Mouse (Mus musculus): Measurements from ENCODE around the gene Ino80d. TPM values are rescaled to one million over a fixed set of nuclear protein-coding genes. Genes with fewer than 3 reads are reported as not detected.

The Ino80d gene
- polyA plus RNA-seq, 1 experiment from 2014 or later: 10.3 TPM

- DNase-seq: no peak
- H3K9me3 ChIP-seq (ENCODE audit: control insufficient read depth, low read length): no peaks in the 10 kb centered on the region
- H3K27me3 ChIP-seq (ENCODE audit: control insufficient read depth, insufficient read depth, low read length): no peaks in the 10 kb centered on the region
- no peak for ATAC-seq (ENCODE audit: low FRiP score, low TSS enrichment)
- H3K9ac ChIP-seq (replicated peaks; ENCODE audit: low read length): no peak overlapping the region
- WGBS: 73% methylated on average over 1 of the region's 1 CpGs
- no peaks in the 10 kb centered on the region for H3K4me1 ChIP-seq (ENCODE audit: control insufficient read depth, insufficient read depth, low read length)
- H3K36me3 ChIP-seq (ENCODE audit: control insufficient read depth, insufficient read depth, low read length): no peaks in the 10 kb centered on the region
- no peak overlapping the region for H3K27ac ChIP-seq (replicated peaks; ENCODE audit: low read depth, low read length)
- no peak overlapping the region for H3K4me2 ChIP-seq (ENCODE audit: low read length)
- H3K4me3 ChIP-seq (replicated peaks; ENCODE audit: low read depth, low read length): no peak overlapping the region
Observed at GRCm38 (mm10) chr1:62956942-62957645, 157.4 kb downstream of the Ino80d start.

DNA sequence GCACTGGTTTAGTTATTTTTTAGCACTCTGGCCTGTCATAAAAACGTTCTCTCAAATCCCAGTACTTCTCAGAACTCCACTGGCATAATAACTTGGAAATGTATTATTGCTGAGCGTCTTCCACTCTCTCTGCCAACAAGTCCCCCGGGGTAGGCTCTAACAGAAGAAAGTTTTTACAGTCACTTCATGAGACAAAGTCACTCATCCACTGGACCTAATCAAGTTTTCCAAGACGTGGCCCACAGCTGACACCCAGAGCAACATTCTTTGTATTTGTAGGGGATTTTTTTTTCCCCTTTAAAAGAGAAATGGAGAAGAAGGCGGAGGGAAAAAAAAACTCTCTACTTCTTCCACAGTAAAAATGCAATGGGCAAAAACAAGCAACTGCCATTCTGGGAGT is 157.9 kb downstream of the Ino80d start:
- Histone ChIP-seq H3K9me3 (ENCODE audit: control insufficient read depth, low read length) (no peaks in the 10 kb centered on the region), H3K4me3 (replicated peaks; ENCODE audit: low read depth, low read length) (no peak overlapping the region), H3K27me3 (ENCODE audit: control insufficient read depth, insufficient read depth, low read length) (no peaks in the 10 kb centered on the region), H3K9ac (replicated peaks; ENCODE audit: low read length) (no peak overlapping the region), H3K4me2 (ENCODE audit: low read length) (no peak overlapping the region), H3K27ac (replicated peaks; ENCODE audit: low read depth, low read length) (no peak overlapping the region), H3K36me3 (ENCODE audit: control insufficient read depth, insufficient read depth, low read length) (no peaks in the 10 kb centered on the region), H3K4me1 (ENCODE audit: control insufficient read depth, insufficient read depth, low read length) (peaks cover under 1% of the 10 kb centered on the region; the same call in 1 of the 2 replicates)
- DNase-seq (no peak), ATAC-seq (ENCODE audit: low FRiP score, low TSS enrichment) (no peak)
- 79% methylated on average over 5 of the region's 5 CpGs for WGBS

DNA sequence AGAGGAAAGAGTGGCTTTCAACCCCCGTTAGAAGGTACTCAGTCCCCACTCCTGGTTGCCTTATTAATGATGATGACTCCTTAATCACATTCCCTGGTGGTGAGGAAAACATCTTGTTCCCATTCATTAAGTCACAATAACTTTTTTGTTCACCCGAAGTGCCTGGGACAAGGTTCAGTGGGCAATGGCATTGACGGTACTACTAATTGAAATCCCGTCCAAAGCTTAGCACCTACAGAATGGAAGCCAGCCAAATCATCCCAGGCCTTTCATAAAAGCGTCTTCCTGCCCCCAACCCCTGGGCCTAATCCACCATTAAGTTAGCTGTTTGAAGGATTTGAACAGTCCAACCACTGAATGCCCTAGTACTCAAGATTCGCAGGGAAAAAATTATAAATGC is 159.1 kb downstream of the Ino80d start:
- Histone ChIP-seq H3K36me3 (ENCODE audit: control insufficient read depth, insufficient read depth, low read length) (no peaks in the 10 kb centered on the region), H3K27me3 (ENCODE audit: control insufficient read depth, insufficient read depth, low read length) (no peaks in the 10 kb centered on the region), H3K4me1 (ENCODE audit: control insufficient read depth, insufficient read depth, low read length) (peaks cover 7% of the 10 kb centered on the region; the same call in 1 of the 2 replicates), H3K4me2 (ENCODE audit: low read length) (no peak overlapping the region), H3K4me3 (replicated peaks; ENCODE audit: low read depth, low read length) (no peak overlapping the region), H3K9ac (replicated peaks; ENCODE audit: low read length) (no peak overlapping the region), H3K9me3 (ENCODE audit: control insufficient read depth, low read length) (no peaks in the 10 kb centered on the region), H3K27ac (replicated peaks; ENCODE audit: low read depth, low read length) (no peak overlapping the region)
- DNase-seq: no peak
- WGBS: 13% methylated on average over 6 of the region's 6 CpGs
- ATAC-seq (ENCODE audit: low FRiP score, low TSS enrichment): no peak

DNA sequence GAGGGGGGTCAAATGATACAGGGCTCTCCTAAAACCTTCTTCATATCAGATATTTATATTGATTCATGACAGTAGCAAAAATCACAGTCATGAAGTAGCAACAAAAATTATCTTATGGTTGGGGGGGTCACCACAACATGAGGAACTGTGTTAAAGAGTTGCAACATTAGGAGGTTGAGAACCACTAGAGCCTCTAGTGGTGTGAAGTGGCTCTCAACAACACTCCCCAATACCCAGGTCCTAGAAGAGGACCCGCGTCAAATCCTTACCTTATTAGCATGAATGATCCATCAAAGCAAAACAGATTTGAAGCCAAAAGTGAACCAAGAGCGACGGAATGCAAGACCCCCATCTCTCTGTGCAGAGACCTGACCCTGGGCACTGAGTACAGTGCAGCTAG is 161.4 kb downstream of the Ino80d start:
- H3K4me1 ChIP-seq (ENCODE audit: control insufficient read depth, insufficient read depth, low read length): peaks cover 12% of the 10 kb centered on the region; the same call in 1 of the 2 replicates
- ATAC-seq (ENCODE audit: low FRiP score, low TSS enrichment) (no peak), DNase-seq (no peak)
- no peak overlapping the region for H3K9ac ChIP-seq (replicated peaks; ENCODE audit: low read length)
- H3K27ac ChIP-seq (replicated peaks; ENCODE audit: low read depth, low read length): no peak overlapping the region
- no peaks in the 10 kb centered on the region for H3K27me3 ChIP-seq (ENCODE audit: control insufficient read depth, insufficient read depth, low read length)
- no peak overlapping the region for H3K4me2 ChIP-seq (ENCODE audit: low read length)
- H3K9me3 ChIP-seq (ENCODE audit: control insufficient read depth, low read length): no peaks in the 10 kb centered on the region
- H3K36me3 ChIP-seq (ENCODE audit: control insufficient read depth, insufficient read depth, low read length): no peaks in the 10 kb centered on the region
- WGBS: 89% methylated on average over 4 of the region's 4 CpGs
- no peak overlapping the region for H3K4me3 ChIP-seq (replicated peaks; ENCODE audit: low read depth, low read length)

GRCm38 (mm10) chr1:62952319-62952718 is 162.1 kb downstream of the Ino80d start:
- DNase-seq (no peak), ATAC-seq (ENCODE audit: low FRiP score, low TSS enrichment) (no peak)
- H3K36me3 ChIP-seq (ENCODE audit: control insufficient read depth, insufficient read depth, low read length): no peaks in the 10 kb centered on the region
- H3K9ac ChIP-seq (replicated peaks; ENCODE audit: low read length): no peak overlapping the region
- H3K27ac ChIP-seq (replicated peaks; ENCODE audit: low read depth, low read length): no peak overlapping the region
- no peak overlapping the region for H3K4me3 ChIP-seq (replicated peaks; ENCODE audit: low read depth, low read length)
- no peak overlapping the region for H3K4me2 ChIP-seq (ENCODE audit: low read length)
- 94% methylated on average over 3 of the region's 3 CpGs for WGBS
- no peaks in the 10 kb centered on the region for H3K9me3 ChIP-seq (ENCODE audit: control insufficient read depth, low read length)
- peaks cover 12% of the 10 kb centered on the region; the same call in 1 of the 2 replicates for H3K4me1 ChIP-seq (ENCODE audit: control insufficient read depth, insufficient read depth, low read length)
- H3K27me3 ChIP-seq (ENCODE audit: control insufficient read depth, insufficient read depth, low read length): no peaks in the 10 kb centered on the region

- ATAC-seq (ENCODE audit: low FRiP score, low TSS enrichment) (no peak), DNase-seq (peak; percentile 69)
Observed at GRCm38 (mm10) chr1:62951067-62951809, 163.2 kb downstream of the Ino80d start.

GRCm38 (mm10) chr1:62950526-62950925 is 163.9 kb downstream of the Ino80d start:
- Histone ChIP-seq H3K27ac (replicated peaks; ENCODE audit: low read depth, low read length) (no peak overlapping the region), H3K4me3 (replicated peaks; ENCODE audit: low read depth, low read length) (no peak overlapping the region), H3K9me3 (ENCODE audit: control insufficient read depth, low read length) (no peaks in the 10 kb centered on the region), H3K4me1 (ENCODE audit: control insufficient read depth, insufficient read depth, low read length) (peaks cover 12% of the 10 kb centered on the region; the same call in 1 of the 2 replicates), H3K27me3 (ENCODE audit: control insufficient read depth, insufficient read depth, low read length) (no peaks in the 10 kb centered on the region), H3K9ac (replicated peaks; ENCODE audit: low read length) (no peak overlapping the region), H3K36me3 (ENCODE audit: control insufficient read depth, insufficient read depth, low read length) (no peaks in the 10 kb centered on the region), H3K4me2 (ENCODE audit: low read length) (no peak overlapping the region)
- no peak for DNase-seq
- WGBS: 70% methylated on average over 9 of the region's 9 CpGs
- no peak for ATAC-seq (ENCODE audit: low FRiP score, low TSS enrichment)

More at GRCm38 (mm10) chr1:62951067-62951809, 163.2 kb downstream of the Ino80d start:
- peaks cover 12% of the 10 kb centered on the region; the same call in 1 of the 2 replicates for H3K4me1 ChIP-seq (ENCODE audit: control insufficient read depth, insufficient read depth, low read length)
- 47% methylated on average over 7 of the region's 7 CpGs for WGBS
- no peak overlapping the region for H3K4me2 ChIP-seq (ENCODE audit: low read length)
- H3K9ac ChIP-seq (replicated peaks; ENCODE audit: low read length): no peak overlapping the region
- H3K9me3 ChIP-seq (ENCODE audit: control insufficient read depth, low read length): no peaks in the 10 kb centered on the region
- no peak overlapping the region for H3K4me3 ChIP-seq (replicated peaks; ENCODE audit: low read depth, low read length)
- no peaks in the 10 kb centered on the region for H3K27me3 ChIP-seq (ENCODE audit: control insufficient read depth, insufficient read depth, low read length)
- peak overlapping the region; percentile 6; the same call in 1 of the 2 replicates for H3K27ac ChIP-seq (replicated peaks; ENCODE audit: low read depth, low read length)
- no peaks in the 10 kb centered on the region for H3K36me3 ChIP-seq (ENCODE audit: control insufficient read depth, insufficient read depth, low read length)

GRCm38 (mm10) chr1:62947807-62948206 is 166.7 kb downstream of the Ino80d start:
- ATAC-seq (ENCODE audit: low FRiP score, low TSS enrichment): no peak
- Histone ChIP-seq H3K36me3 (ENCODE audit: control insufficient read depth, insufficient read depth, low read length) (no peaks in the 10 kb centered on the region), H3K4me2 (ENCODE audit: low read length) (no peak overlapping the region), H3K27ac (replicated peaks; ENCODE audit: low read depth, low read length) (no peak overlapping the region), H3K27me3 (ENCODE audit: control insufficient read depth, insufficient read depth, low read length) (no peaks in the 10 kb centered on the region), H3K4me3 (replicated peaks; ENCODE audit: low read depth, low read length) (no peak overlapping the region), H3K4me1 (ENCODE audit: control insufficient read depth, insufficient read depth, low read length) (peaks cover 12% of the 10 kb centered on the region; the same call in 1 of the 2 replicates), H3K9me3 (ENCODE audit: control insufficient read depth, low read length) (no peaks in the 10 kb centered on the region), H3K9ac (replicated peaks; ENCODE audit: low read length) (no peak overlapping the region)
- DNase-seq: no peak
